Mouse (Mus musculus): ENCODE data around the gene Tcirg1.
A peak's percentile ranks its signal among the peaks of the same experiment; 100 is the strongest.

Gene Tcirg1

GRCm38 (mm10) chr19:3851979-3852681 is 54.8 kb downstream of the Tcirg1 start:
- DNase-seq (ENCODE audit: low read depth, low spot score): peak; percentile 67

GRCm38 (mm10) chr19:3851502-3851962 is 55.4 kb downstream of the Tcirg1 start, which contains the start of gene Chka:
Chka (plus strand) TSS chr19:3851773.
- DNase-seq (ENCODE audit: low read depth, low spot score): peak; percentile 98

- no peak for DNase-seq (ENCODE audit: low read depth, low spot score)
Measured at GRCm38 (mm10) chr19:3850847-3851469, 56.0 kb downstream of the Tcirg1 start.

- DNase-seq (ENCODE audit: low read depth, low spot score): no peak
Measured at GRCm38 (mm10) chr19:3850076-3850475, 56.9 kb downstream of the Tcirg1 start.

- DNase-seq (ENCODE audit: low read depth, low spot score): no peak
Measured at GRCm38 (mm10) chr19:3849251-3849650, 57.7 kb downstream of the Tcirg1 start.

- peak; percentile 83 for DNase-seq (ENCODE audit: low read depth, low spot score)
Measured at GRCm38 (mm10) chr19:3848207-3848808, 58.6 kb downstream of the Tcirg1 start.

GRCm38 (mm10) chr19:3847711-3848110 is 59.2 kb downstream of the Tcirg1 start:
- DNase-seq (ENCODE audit: low read depth, low spot score): no peak

GRCm38 (mm10) chr19:3846676-3847604 is 60.0 kb downstream of the Tcirg1 start:
- peak; percentile 86 for DNase-seq (ENCODE audit: low read depth, low spot score)
